Mouse (Mus musculus) midbrain, embryonic 11.5 days (tissue): ENCODE measurements at regions not wholly inside any gene's neighbourhood (a gene's known extent, or its start where the extent isn't known, plus 50 kb on each side); places are given as distances from the start of the nearest gene placed in this dataset.

Experiments used
- ATAC-seq: fragments of 200-750 bp; cut with Nextera tagmentation; 2 replicates; pipeline ENCODE4 v1.8.0; 2017; ENCODE audit warnings: moderate TSS enrichment, moderate library complexity; ENCODE audit not compliant: low FRiP score
- DNase-seq: peaks from one replicate; pipeline ENCODE4 v3.0.0; 2015; ENCODE audit warnings: low spot score; ENCODE audit errors: missing footprints
- H3K27ac ChIP-seq: fragments of 300-500 bp; sonication (generic); 2 replicates; pipeline ENCODE4 v1.5.1; 2014; ENCODE audit warnings: low read depth, low read length
- H3K27me3 ChIP-seq: fragments of 300-500 bp; sonication (generic); 2 replicates; pipeline ENCODE4 v1.6.1; 2014; ENCODE audit warnings: mild to moderate bottlenecking, low read length, moderate library complexity, mixed read lengths; ENCODE audit not compliant: control insufficient read depth, insufficient read depth
- H3K36me3 ChIP-seq: fragments of 300-500 bp; sonication (generic); 2 replicates; pipeline ENCODE4 v1.6.1; 2014; ENCODE audit warnings: mild to moderate bottlenecking, low read length, moderate library complexity, mixed read lengths; ENCODE audit not compliant: control insufficient read depth, insufficient read depth
- H3K4me1 ChIP-seq: fragments of 300-500 bp; sonication (generic); 2 replicates; pipeline ENCODE4 v1.6.1; 2014; ENCODE audit warnings: low read length; ENCODE audit not compliant: control insufficient read depth, insufficient read depth
- H3K4me2 ChIP-seq: fragments of 300-500 bp; sonication (generic); 2 replicates; pipeline ENCODE4 v1.6.1; 2014; ENCODE audit warnings: mild to moderate bottlenecking, moderate library complexity
- H3K4me3 ChIP-seq: fragments of 300-500 bp; sonication (generic); 2 replicates; pipeline ENCODE4 v1.5.1; 2014; ENCODE audit warnings: low read depth, low read length
- H3K9ac ChIP-seq: fragments of 300-500 bp; sonication (generic); 2 replicates; pipeline ENCODE4 v1.6.1; 2014; ENCODE audit warnings: low read length
- H3K9me3 ChIP-seq: fragments of 300-500 bp; sonication (generic); 2 replicates; pipeline ENCODE4 v1.6.1; 2016; ENCODE audit warnings: low read length; ENCODE audit not compliant: control insufficient read depth
- WGBS: fragments of 180-500 bp; shearing (Covaris S2); extraction: QIAGEN DNeasy Blood & Tissue Kit; methylation state at CpG from one replicate; pipeline ENCODE4 v1.1.7; 2014; 5-methylcytosine and 5-hydroxymethylcytosine counted together

- no peak overlapping the region for H3K4me3 ChIP-seq
- H3K36me3 ChIP-seq = no peaks in the 10 kb centered on the region
- no peak overlapping the region for H3K4me2 ChIP-seq
- no peak for ATAC-seq
- no peak for DNase-seq
- H3K4me1 ChIP-seq = no peaks in the 10 kb centered on the region
- H3K9ac ChIP-seq = no peak overlapping the region
- H3K9me3 ChIP-seq = no peaks in the 10 kb centered on the region
- 84% methylated on average over 1 of the region's 1 CpGs for WGBS
- H3K27me3 ChIP-seq = no peaks in the 10 kb centered on the region
- no peak overlapping the region for H3K27ac ChIP-seq
Measured at GRCm38 (mm10) chr10:106242180-106242579, 228.0 kb upstream of the Ppfia2 start.

GRCm38 (mm10) chr10:106254106-106254505 is 216.0 kb upstream of the Ppfia2 start:
- DNase-seq (no peak), ATAC-seq (no peak)
- no peak overlapping the region for H3K27ac ChIP-seq
- no peak overlapping the region for H3K4me2 ChIP-seq
- H3K4me1 ChIP-seq = no peaks in the 10 kb centered on the region
- no peak overlapping the region for H3K4me3 ChIP-seq
- H3K36me3 ChIP-seq = no peaks in the 10 kb centered on the region
- H3K27me3 ChIP-seq = no peaks in the 10 kb centered on the region
- no peak overlapping the region for H3K9ac ChIP-seq
- WGBS = 80% methylated on average over 5 of the region's 5 CpGs
- H3K9me3 ChIP-seq = no peaks in the 10 kb centered on the region

DNA sequence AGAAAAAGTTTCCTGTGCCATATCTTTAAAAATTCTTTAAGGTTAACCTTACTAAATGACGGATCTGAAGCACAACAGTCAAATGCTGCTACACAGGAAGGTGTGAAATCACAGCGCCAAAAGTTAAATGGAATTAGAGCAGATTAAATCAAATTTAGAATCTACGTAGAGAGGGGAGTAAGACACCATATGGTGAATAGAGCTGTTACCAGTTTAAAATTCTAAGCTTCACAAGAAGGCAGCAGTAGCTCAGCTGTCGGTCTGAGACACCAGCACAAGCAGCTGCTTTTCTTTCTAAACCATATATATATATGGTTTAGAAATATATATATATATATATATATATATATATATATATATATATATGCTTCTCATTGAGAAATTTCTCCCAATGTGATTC is 210.3 kb upstream of the Ppfia2 start:
- no peaks in the 10 kb centered on the region for H3K27me3 ChIP-seq
- no peak overlapping the region for H3K9ac ChIP-seq
- H3K9me3 ChIP-seq = no peaks in the 10 kb centered on the region
- DNase-seq (no peak), ATAC-seq (no peak)
- H3K4me2 ChIP-seq = no peak overlapping the region
- H3K4me3 ChIP-seq = no peak overlapping the region
- H3K4me1 ChIP-seq = no peaks in the 10 kb centered on the region
- H3K27ac ChIP-seq = no peak overlapping the region
- no peaks in the 10 kb centered on the region for H3K36me3 ChIP-seq
- 82% methylated on average over 4 of the region's 4 CpGs for WGBS

- DNase-seq = no peak
- Histone ChIP-seq H3K4me3 (no peak overlapping the region), H3K27ac (no peak overlapping the region), H3K4me1 (no peaks in the 10 kb centered on the region), H3K36me3 (no peaks in the 10 kb centered on the region), H3K4me2 (no peak overlapping the region), H3K27me3 (no peaks in the 10 kb centered on the region), H3K9me3 (no peaks in the 10 kb centered on the region), H3K9ac (no peak overlapping the region)
- 81% methylated on average over 2 of the region's 2 CpGs for WGBS
- no peak for ATAC-seq
Measured at GRCm38 (mm10) chr10:106273335-106273734, 196.8 kb upstream of the Ppfia2 start.

DNA sequence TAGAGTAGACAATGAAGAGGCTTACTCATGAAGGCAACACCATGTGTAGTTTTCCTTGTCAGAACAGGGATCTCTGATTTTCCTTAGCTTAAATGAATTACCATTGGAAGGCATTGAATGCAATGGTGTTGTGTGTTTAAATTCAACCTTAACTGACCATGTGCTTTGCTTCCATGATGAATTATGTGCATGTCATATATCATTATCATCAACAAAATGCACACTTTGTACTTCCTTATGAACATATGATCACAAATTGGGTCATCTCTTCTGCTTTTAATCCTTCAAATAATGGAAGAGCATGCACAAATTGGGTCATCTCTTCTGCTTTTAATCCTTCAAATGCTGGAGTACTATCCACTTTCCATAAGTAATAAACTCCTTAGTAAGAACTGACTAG is 180.2 kb upstream of the Ppfia2 start:
- Histone ChIP-seq H3K36me3 (no peaks in the 10 kb centered on the region), H3K4me3 (no peak overlapping the region), H3K9me3 (no peaks in the 10 kb centered on the region), H3K27ac (no peak overlapping the region), H3K4me2 (no peak overlapping the region), H3K4me1 (no peaks in the 10 kb centered on the region), H3K9ac (no peak overlapping the region), H3K27me3 (no peaks in the 10 kb centered on the region)
- ATAC-seq = no peak
- DNase-seq = no peak

DNA sequence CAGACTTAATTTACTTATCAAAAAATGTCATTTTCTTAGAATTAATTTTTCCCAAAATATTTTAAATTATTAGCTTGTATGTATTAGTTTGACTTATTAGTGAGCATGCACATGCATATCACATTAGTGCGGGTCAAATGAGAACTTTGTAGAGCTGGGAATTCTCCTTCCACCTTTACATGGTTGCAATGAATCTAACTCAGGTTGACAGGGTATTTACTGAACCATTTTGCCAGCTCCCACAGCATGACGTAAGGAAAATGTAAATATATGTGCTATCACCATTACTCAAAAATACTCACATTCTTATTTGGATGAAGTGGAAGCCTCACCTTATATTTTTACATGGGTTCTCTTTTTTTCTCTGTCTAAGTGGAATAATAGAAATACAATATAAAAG is 179.4 kb upstream of the Ppfia2 start:
- H3K36me3 ChIP-seq = no peaks in the 10 kb centered on the region
- no peaks in the 10 kb centered on the region for H3K27me3 ChIP-seq
- no peak for DNase-seq
- no peak overlapping the region for H3K4me3 ChIP-seq
- H3K27ac ChIP-seq = no peak overlapping the region
- 88% methylated on average over 2 of the region's 2 CpGs for WGBS
- no peak for ATAC-seq
- H3K4me1 ChIP-seq = no peaks in the 10 kb centered on the region
- no peak overlapping the region for H3K9ac ChIP-seq
- no peaks in the 10 kb centered on the region for H3K9me3 ChIP-seq
- H3K4me2 ChIP-seq = no peak overlapping the region

DNA sequence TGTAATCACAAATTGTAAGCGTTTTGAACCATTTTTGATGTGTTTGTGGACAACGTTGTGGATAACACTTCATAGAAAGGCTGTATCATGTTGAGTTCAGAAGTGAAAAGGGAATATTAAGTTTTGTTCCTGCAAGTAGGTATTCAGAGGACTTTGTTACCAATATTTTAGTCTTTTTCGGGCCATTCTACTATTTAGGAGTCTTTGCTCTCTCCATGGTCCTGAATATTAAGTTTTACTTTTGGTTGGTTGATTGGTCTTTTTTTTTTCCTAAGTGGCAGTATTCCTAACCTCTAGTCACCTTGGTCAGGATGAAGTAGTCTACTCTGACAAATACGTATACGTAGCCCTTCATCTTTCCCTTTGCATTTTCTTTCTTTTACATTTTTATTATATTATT is 174.6 kb upstream of the Ppfia2 start:
- WGBS = 83% methylated on average over 5 of the region's 5 CpGs
- no peak overlapping the region for H3K4me3 ChIP-seq
- H3K27ac ChIP-seq = no peak overlapping the region
- no peak overlapping the region for H3K4me2 ChIP-seq
- H3K27me3 ChIP-seq = no peaks in the 10 kb centered on the region
- ATAC-seq (no peak), DNase-seq (no peak)
- no peaks in the 10 kb centered on the region for H3K4me1 ChIP-seq
- H3K9me3 ChIP-seq = no peaks in the 10 kb centered on the region
- H3K36me3 ChIP-seq = no peaks in the 10 kb centered on the region
- H3K9ac ChIP-seq = no peak overlapping the region

- H3K4me2 ChIP-seq = no peak overlapping the region
- H3K9ac ChIP-seq = no peak overlapping the region
- no peak overlapping the region for H3K4me3 ChIP-seq
- H3K27ac ChIP-seq = no peak overlapping the region
- H3K4me1 ChIP-seq = no peaks in the 10 kb centered on the region
- ATAC-seq (no peak), DNase-seq (peak; percentile 6)
- 97% methylated on average over 1 of the region's 1 CpGs for WGBS
- H3K27me3 ChIP-seq = no peaks in the 10 kb centered on the region
- H3K9me3 ChIP-seq = no peaks in the 10 kb centered on the region
- no peaks in the 10 kb centered on the region for H3K36me3 ChIP-seq
Measured at GRCm38 (mm10) chr10:106335166-106335565, 135.0 kb upstream of the Ppfia2 start.

DNA sequence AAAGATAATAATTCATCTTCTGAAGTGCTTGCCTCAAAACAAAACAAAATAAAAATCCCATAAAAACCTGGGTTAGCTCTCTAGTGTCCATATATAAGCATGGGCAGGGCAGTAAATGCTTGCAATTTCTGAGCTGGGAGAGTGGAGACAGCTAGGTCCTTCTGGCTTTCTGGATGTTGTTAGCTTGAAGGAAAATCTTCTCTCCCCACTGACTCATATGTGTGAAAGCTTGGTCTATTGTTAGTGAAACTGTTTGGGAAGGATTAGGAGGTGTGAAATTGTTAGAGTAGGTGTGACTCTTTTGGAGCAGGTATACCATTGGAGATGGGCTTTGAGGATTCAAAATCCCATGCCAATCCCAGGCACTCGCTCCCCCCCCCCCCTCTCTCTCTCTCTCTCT is 118.5 kb upstream of the Ppfia2 start:
- no peaks in the 10 kb centered on the region for H3K9me3 ChIP-seq
- WGBS = 83% methylated on average over 1 of the region's 1 CpGs

DNA sequence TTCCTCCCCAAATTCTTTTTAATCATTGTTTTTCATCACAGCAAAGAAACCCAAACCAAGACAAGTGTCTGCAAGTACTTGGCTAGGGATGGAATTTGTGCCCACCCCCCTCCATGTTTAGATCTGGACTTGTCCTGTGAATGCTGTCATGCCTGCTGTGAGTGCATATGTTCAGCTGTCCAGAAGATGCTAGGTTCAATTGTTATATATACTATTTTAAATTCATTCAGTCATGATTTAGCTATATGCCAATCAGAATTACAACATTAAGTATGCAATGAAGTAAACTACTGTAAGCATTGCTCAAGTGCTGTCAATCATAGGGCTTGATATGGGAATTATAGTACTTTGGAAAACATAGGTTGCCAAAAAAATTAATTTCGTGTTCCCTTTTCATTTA is 94.5 kb upstream of the Ppfia2 start:
- DNase-seq (no peak), ATAC-seq (no peak)
- H3K27ac ChIP-seq = no peak overlapping the region
- H3K36me3 ChIP-seq = no peaks in the 10 kb centered on the region
- no peaks in the 10 kb centered on the region for H3K9me3 ChIP-seq
- H3K9ac ChIP-seq = no peak overlapping the region
- no peak overlapping the region for H3K4me3 ChIP-seq
- 70% methylated on average over 1 of the region's 1 CpGs for WGBS
- H3K4me2 ChIP-seq = no peak overlapping the region
- H3K27me3 ChIP-seq = no peaks in the 10 kb centered on the region
- H3K4me1 ChIP-seq = no peaks in the 10 kb centered on the region

More for the DNA sequence above, 118.5 kb upstream of the Ppfia2 start:
- H3K27me3 ChIP-seq = no peaks in the 10 kb centered on the region
- no peak overlapping the region for H3K4me3 ChIP-seq
- H3K9ac ChIP-seq = no peak overlapping the region
- no peaks in the 10 kb centered on the region for H3K36me3 ChIP-seq
- no peak for DNase-seq
- no peak overlapping the region for H3K4me2 ChIP-seq
- no peak for ATAC-seq
- no peak overlapping the region for H3K27ac ChIP-seq
- H3K4me1 ChIP-seq = no peaks in the 10 kb centered on the region
